Mouse (Mus musculus) ES-E14 (cell line): ENCODE data around the gene Trio. TPM values are rescaled to one million over a fixed set of nuclear protein-coding genes. Genes with fewer than 3 reads are reported as not detected.

ENCODE experiments used
- DNase-seq: peaks from one replicate; pipeline ENCODE4 v3.0.0-alpha.2; 2013; ENCODE audit warnings: low read depth, low spot score
- H3K27ac ChIP-seq: 2 replicates; pipeline ENCODE4 v1.5.1; 2012; ENCODE audit warnings: low read depth, mild to moderate bottlenecking, low read length, moderate library complexity, mixed read lengths; ENCODE audit not compliant: poor library complexity, insufficient read depth, severe bottlenecking
- H3K36me3 ChIP-seq: 2 replicates; pipeline ENCODE4 v1.6.1; 2012; ENCODE audit warnings: mild to moderate bottlenecking, low read length, moderate library complexity, mixed read lengths; ENCODE audit not compliant: control insufficient read depth, poor library complexity, insufficient read depth, severe bottlenecking
- H3K4me1 ChIP-seq, 2 experiments: fragments of 150-350 bp in 1 of 2; sonication (generic) in 1 of 2; 2 replicates each; pipeline ENCODE4 v1.6.1; 2012; ENCODE audit warnings: low read length in 2 of 2, mild to moderate bottlenecking in 1 of 2, mixed read lengths in 1 of 2; ENCODE audit not compliant: control insufficient read depth in 2 of 2, insufficient read depth in 2 of 2, poor library complexity in 1 of 2
- H3K4me3 ChIP-seq, 2 experiments: fragments of 150-350 bp in 1 of 2; sonication (generic) in 1 of 2; 2 replicates each; pipeline ENCODE4 v1.5.1; 2012; ENCODE audit warnings: low read length in 2 of 2, low read depth in 1 of 2, mild to moderate bottlenecking in 1 of 2, mixed read lengths in 1 of 2; ENCODE audit not compliant: insufficient read depth in 1 of 2, poor library complexity in 1 of 2, severe bottlenecking in 1 of 2
- H3K9ac ChIP-seq: 2 replicates; pipeline ENCODE4 v1.6.1; 2012; ENCODE audit warnings: low read depth, mild to moderate bottlenecking, low read length, mixed read lengths; ENCODE audit not compliant: poor library complexity, insufficient read depth, severe bottlenecking
- H3K9me3 ChIP-seq: fragments of 150-350 bp; sonication (generic); 2 replicates; pipeline ENCODE4 v1.6.1; 2012; ENCODE audit warnings: low read depth, mild to moderate bottlenecking, low read length; ENCODE audit not compliant: control insufficient read depth, insufficient read depth
- CHD2 ChIP-seq: IDR thresholded peaks from 2 replicates; pipeline ENCODE4 v1.6.1; 2014; ENCODE audit warnings: mild to moderate bottlenecking, low read depth, low read length, inconsistent platforms
- HCFC1 ChIP-seq: IDR thresholded peaks from 2 replicates; pipeline ENCODE4 v1.6.1; 2012; ENCODE audit warnings: low read length, inconsistent platforms, borderline replicate concordance; ENCODE audit not compliant: insufficient read depth
- MAFK ChIP-seq: IDR thresholded peaks from 2 replicates; pipeline ENCODE4 v1.6.1; 2014; ENCODE audit warnings: mild to moderate bottlenecking, low read depth, low read length, inconsistent platforms; ENCODE audit not compliant: insufficient read depth
- ZC3H11A ChIP-seq: IDR thresholded peaks from 2 replicates; pipeline ENCODE4 v1.6.1; 2012; ENCODE audit warnings: low read depth, mild to moderate bottlenecking, inconsistent platforms, low read length, borderline replicate concordance
- ZNF384 ChIP-seq: IDR thresholded peaks from 2 replicates; pipeline ENCODE4 v1.6.1; 2012; ENCODE audit warnings: low read depth, low read length, inconsistent platforms
- in situ Hi-C, 2 experiments: fragments of 600-800 bp; cut with MboI; formaldehyde crosslinking; loops; one replicate each; pipeline ENCODE4 v1.15.1; 2025; ENCODE audit warnings: low sequenced_read_pairs in 2 of 2, inconsistent platforms in 1 of 2; ENCODE audit not compliant: unreplicated experiment in 2 of 2
- total RNA-seq: library from RNA; depleted of rRNA; stranded (reverse); fragments of 300-350 nt; gene quantifications from 2 replicates; pipeline ENCODE4 v1.2.3, GENCODE M21; 2012

Gene Trio
- total RNA-seq, 1 experiment: 34.4 TPM

DNA sequence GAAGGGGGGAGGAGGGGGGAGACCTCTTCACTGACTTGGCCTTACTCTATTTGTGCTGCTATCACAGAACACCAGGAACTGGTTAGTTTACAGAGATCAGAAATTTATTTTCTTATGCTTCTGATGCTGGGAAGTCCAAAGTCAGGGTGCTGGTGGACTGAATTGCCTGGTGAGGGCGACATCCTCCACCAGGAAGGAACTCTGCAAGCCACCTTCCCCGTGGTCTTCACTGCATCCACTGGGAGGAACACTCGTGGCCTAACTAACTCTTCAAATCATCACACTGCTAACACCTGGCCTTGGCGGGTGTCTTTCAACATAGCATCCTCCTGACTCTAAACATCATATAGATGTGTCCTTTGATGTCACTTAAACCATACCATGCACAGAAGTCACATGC is 109.4 kb downstream of the Trio start:
- Histone ChIP-seq H3K4me1 (0 out of 4 replicates have a peak, but pooled peaks cover 0 to 4% of the 10 kb centered on the region in 2 experiments), H3K27ac (no peak overlapping the region), H3K36me3 (peaks cover 5% of the 10 kb centered on the region; the same call in 1 of the 2 replicates), H3K9ac (no peak overlapping the region), H3K4me3 (no peak overlapping the region), H3K9me3 (no peaks in the 10 kb centered on the region)
- in situ Hi-C loops: no loop called here
- no peak for TF ChIP-seq MAFK
- TF ChIP-seq HCFC1: no peak
- no peak for TF ChIP-seq ZNF384
- no peak for TF ChIP-seq CHD2
- no peak for TF ChIP-seq ZC3H11A
- no peak for DNase-seq

DNA sequence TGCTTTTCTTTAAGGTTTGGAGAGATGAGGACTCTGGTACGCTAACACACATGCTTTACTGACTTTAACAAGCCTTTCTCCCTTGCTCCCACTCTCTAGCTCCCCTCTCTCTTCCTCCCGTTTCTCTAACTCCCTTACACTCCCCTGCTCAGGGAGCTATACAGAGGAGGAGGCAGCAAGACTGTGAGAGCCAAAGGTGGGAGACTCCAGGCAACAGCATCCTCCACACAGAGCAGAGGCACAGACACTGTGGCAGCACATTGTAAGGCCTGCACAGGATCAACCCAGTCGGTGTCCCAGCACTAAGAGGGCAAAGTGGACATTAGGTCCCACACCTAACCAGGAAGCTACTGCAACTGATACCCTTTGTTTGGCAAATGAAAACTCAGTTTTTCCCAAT is 112.6 kb downstream of the Trio start:
- TF ChIP-seq ZC3H11A: no peak
- no peak for TF ChIP-seq CHD2
- TF ChIP-seq ZNF384: no peak
- TF ChIP-seq HCFC1: no peak
- no peak for TF ChIP-seq MAFK
- Histone ChIP-seq H3K27ac (no peak overlapping the region), H3K4me1 (no peaks in the 10 kb centered on the region), H3K9ac (no peak overlapping the region), H3K36me3 (peaks cover 6% of the 10 kb centered on the region; the same call in 1 of the 2 replicates), H3K4me3 (no peak overlapping the region), H3K9me3 (no peaks in the 10 kb centered on the region)
- no peak for DNase-seq
- in situ Hi-C loops: no loop called here

DNA sequence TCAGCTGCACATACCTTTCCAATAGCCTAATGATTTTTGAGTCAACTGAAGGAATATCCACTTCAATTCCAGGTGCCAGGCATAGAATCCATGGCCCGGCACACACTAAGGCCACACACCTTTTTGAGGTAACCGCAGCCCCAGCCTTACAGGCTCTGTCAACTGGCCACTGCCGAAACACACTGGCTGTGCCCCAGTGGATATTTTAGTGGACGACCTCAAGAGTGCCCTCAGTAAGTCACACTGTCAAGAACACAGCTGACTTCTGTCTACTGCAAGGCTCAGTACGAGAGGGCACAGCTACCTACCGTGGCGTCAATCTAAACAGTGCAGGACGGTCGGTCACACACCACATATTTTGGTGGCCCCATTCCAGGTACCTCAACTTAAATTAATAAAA is 114.5 kb downstream of the Trio start:
- Histone ChIP-seq H3K9ac (no peak overlapping the region), H3K4me3 (no peak overlapping the region), H3K27ac (no peak overlapping the region), H3K36me3 (peaks cover 6% of the 10 kb centered on the region; the same call in 1 of the 2 replicates), H3K4me1 (no peaks in the 10 kb centered on the region), H3K9me3 (no peaks in the 10 kb centered on the region)
- in situ Hi-C loops: no loop called here
- no peak for DNase-seq
- TF ChIP-seq HCFC1: no peak
- no peak for TF ChIP-seq MAFK
- no peak for TF ChIP-seq CHD2
- no peak for TF ChIP-seq ZC3H11A
- no peak for TF ChIP-seq ZNF384

DNA sequence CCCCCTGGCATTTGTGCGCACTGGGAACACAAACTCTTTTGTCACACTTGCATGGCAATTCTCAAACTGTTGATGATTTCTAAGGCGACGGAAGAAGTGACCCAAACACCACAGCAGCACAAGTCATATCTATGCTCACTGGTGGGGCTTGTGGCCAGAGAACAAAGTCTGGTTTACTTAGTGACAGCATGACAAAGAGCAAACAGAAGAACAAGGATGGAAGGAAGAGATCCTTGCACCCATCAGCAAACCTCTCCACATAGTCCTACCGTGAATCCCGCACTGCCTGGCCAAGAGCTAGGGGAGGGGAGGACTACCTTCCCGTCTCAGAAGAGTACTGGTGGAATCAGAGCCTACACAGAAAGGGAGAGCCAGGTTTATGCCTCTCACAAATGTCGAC is 115.5 kb downstream of the Trio start:
- DNase-seq: no peak
- no peak overlapping the region for H3K27ac ChIP-seq
- H3K9me3 ChIP-seq: no peaks in the 10 kb centered on the region
- no peak overlapping the region for H3K9ac ChIP-seq
- no peak overlapping the region for H3K4me3 ChIP-seq
- no peaks in the 10 kb centered on the region for H3K4me1 ChIP-seq
- TF ChIP-seq MAFK (no peak), ZNF384 (no peak), HCFC1 (no peak), CHD2 (no peak), ZC3H11A (no peak)
- peaks cover 6% of the 10 kb centered on the region; the same call in 1 of the 2 replicates for H3K36me3 ChIP-seq
- in situ Hi-C loops: no loop called here

DNA sequence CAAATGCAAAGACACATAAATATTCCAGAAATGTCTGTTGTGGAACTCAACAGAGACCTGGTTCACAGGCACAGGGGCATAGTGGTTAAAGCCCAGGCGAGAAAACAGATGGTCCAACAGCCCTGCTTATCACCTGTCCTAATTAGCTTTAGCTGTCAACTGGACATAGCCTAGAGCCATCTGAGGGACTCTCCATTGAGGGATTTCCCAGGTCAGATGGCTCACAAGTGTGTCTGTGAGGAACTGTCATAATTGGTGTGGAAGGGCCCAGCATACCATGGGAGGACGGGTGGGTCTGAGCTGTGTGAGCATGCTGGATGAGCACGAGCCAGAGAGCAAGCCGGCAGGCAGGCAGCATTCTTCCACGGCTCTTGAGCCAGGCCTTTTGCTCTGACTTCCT is 118.0 kb downstream of the Trio start:
- Histone ChIP-seq H3K4me3 (no peak overlapping the region), H3K9me3 (no peaks in the 10 kb centered on the region), H3K36me3 (peaks cover 4% of the 10 kb centered on the region; the same call in 1 of the 2 replicates), H3K9ac (no peak overlapping the region), H3K4me1 (no peaks in the 10 kb centered on the region), H3K27ac (no peak overlapping the region)
- no peak for DNase-seq
- no peak for TF ChIP-seq CHD2
- TF ChIP-seq ZNF384: no peak
- TF ChIP-seq HCFC1: no peak
- no peak for TF ChIP-seq ZC3H11A
- TF ChIP-seq MAFK: no peak
- in situ Hi-C loops: loop anchor here in 1 of 2 experiments (10.0 kb wide), 1 partner anchor 277 kb away; no protein-coding TSS in a partner anchor
